Mouse (Mus musculus) stomach, postnatal 0 days (tissue): ENCODE results near the gene Uncx. TPM values are rescaled to one million over a fixed set of nuclear protein-coding genes. Genes with fewer than 3 reads are reported as not detected.

Source experiments
- ATAC-seq: fragments of 200-750 bp; cut with Nextera tagmentation; 2 replicates; pipeline ENCODE4 v1.8.0; 2017; ENCODE audit not compliant: low FRiP score, low TSS enrichment
- DNase-seq: peaks from one replicate; pipeline ENCODE4 v3.0.0-alpha.2; 2016; ENCODE audit warnings: low spot score
- H3K27ac ChIP-seq: fragments of 300-500 bp; sonication (generic); replicated peaks from 2 replicates; pipeline ENCODE4 v1.5.1; 2014; ENCODE audit warnings: mild to moderate bottlenecking, control low read depth
- H3K27me3 ChIP-seq: fragments of 300-500 bp; sonication (generic); 2 replicates; pipeline ENCODE4 v1.6.1; 2014; ENCODE audit warnings: low read length; ENCODE audit not compliant: control insufficient read depth, insufficient read depth
- H3K36me3 ChIP-seq: fragments of 300-500 bp; sonication (generic); 2 replicates; pipeline ENCODE4 v1.6.1; 2014; ENCODE audit warnings: low read length, mixed read lengths; ENCODE audit not compliant: control insufficient read depth, insufficient read depth
- H3K4me1 ChIP-seq: fragments of 300-500 bp; sonication (generic); replicated peaks from 2 replicates; pipeline ENCODE4 v1.6.1; 2014; ENCODE audit warnings: antibody characterized with exemption; ENCODE audit not compliant: control insufficient read depth, insufficient read depth
- H3K4me2 ChIP-seq: fragments of 300-500 bp; sonication (generic); replicated peaks from 2 replicates; pipeline ENCODE4 v1.6.1; 2014; ENCODE audit warnings: low read depth, mild to moderate bottlenecking, control low read depth, moderate library complexity
- H3K4me3 ChIP-seq: fragments of 300-500 bp; sonication (generic); 2 replicates; pipeline ENCODE4 v1.5.1; 2014; ENCODE audit warnings: low read depth, low read length, control low read depth
- H3K9ac ChIP-seq: fragments of 300-500 bp; sonication (generic); 2 replicates; pipeline ENCODE4 v1.6.1; 2014; ENCODE audit warnings: mild to moderate bottlenecking, low read length, control low read depth, mixed read lengths
- H3K9me3 ChIP-seq: fragments of 300-500 bp; sonication (generic); 2 replicates; pipeline ENCODE4 v1.6.1; 2016; ENCODE audit warnings: low read length; ENCODE audit not compliant: control insufficient read depth
- CTCF ChIP-seq: IDR thresholded peaks from 2 replicates; pipeline ENCODE4 v1.5.1; 2016; ENCODE audit warnings: antibody characterized with exemption, low read depth, mild to moderate bottlenecking, moderate library complexity
- EP300 ChIP-seq: optimal IDR thresholded peaks from 2 replicates; pipeline ENCODE3; 2016; ENCODE audit warnings: antibody characterized with exemption
- WGBS: fragments of 180-500 bp; shearing (Covaris S2); extraction: QIAGEN DNeasy Blood & Tissue Kit; methylation state at CpG from one replicate; pipeline ENCODE4 v1.1.7; 2014; 5-methylcytosine and 5-hydroxymethylcytosine counted together
- polyA plus RNA-seq: library from polyadenylated mRNA; unstranded; fragments of >200 nt; fragmentation: Nextera tagmentation; extraction: Ambion mirVana; gene quantifications from 2 replicates; pipeline ENCODE4 v1.2.1, GENCODE M21; 2015

Uncx gene
- polyA plus RNA-seq, 1 experiment from 2014 or later = not detected

- TF ChIP-seq EP300 = no peak
- no peak for TF ChIP-seq CTCF
- Histone ChIP-seq H3K9ac (no peak overlapping the region), H3K4me1 (peaks cover 7% of the 10 kb centered on the region), H3K4me2 (no peak overlapping the region), H3K27me3 (no peaks in the 10 kb centered on the region; the same call in 1 of the 2 replicates), H3K36me3 (no peaks in the 10 kb centered on the region), H3K9me3 (no peaks in the 10 kb centered on the region), H3K4me3 (no peak overlapping the region), H3K27ac (no peak overlapping the region)
- no peak for DNase-seq
- ATAC-seq = no peak
- WGBS = 60% methylated on average over 14 of the region's 14 CpGs
Observed at GRCm38 (mm10) chr5:139595001-139595400, 51.7 kb downstream of the Uncx start.

Other genes with a start within 250 kb of the Uncx start
- gene Adap1, start 217.9 kb upstream of the Uncx start, polyA plus RNA-seq = 13.8 and 14.9 TPM in 2 replicates
- gene Cox19, start 192.1 kb upstream of the Uncx start, polyA plus RNA-seq = 109 and 114 TPM in 2 replicates
- 4.8 and 8.5 TPM in 2 replicates for gene Cyp2w1, start 190.9 kb upstream of the Uncx start, polyA plus RNA-seq
- 3.5 TPM in 2 replicates for gene Gpr146, start 165.8 kb upstream of the Uncx start, polyA plus RNA-seq
- 0.41 and 0.46 TPM in 2 replicates for gene C130050O18Rik, start 138.2 kb upstream of the Uncx start, polyA plus RNA-seq
- gene Gper1, start 120.3 kb upstream of the Uncx start, polyA plus RNA-seq = 2.8 and 3.2 TPM in 2 replicates
- 19.2 and 19.7 TPM in 2 replicates for gene 3110082I17Rik, start 83.0 kb upstream of the Uncx start, polyA plus RNA-seq
- 5.3 and 6.7 TPM in 2 replicates for gene Zfand2a, start 58.9 kb upstream of the Uncx start, polyA plus RNA-seq
- gene Micall2, start 192.8 kb downstream of the Uncx start, polyA plus RNA-seq = 6.6 and 8.7 TPM in 2 replicates
- gene Ints1, start 232.2 kb downstream of the Uncx start, polyA plus RNA-seq = 7.9 and 8.0 TPM in 2 replicates
- 19.4 TPM in 2 replicates for gene Mafk, start 248.0 kb downstream of the Uncx start, polyA plus RNA-seq